In genomic region chr15:64613503-64613902, GRCm38 (mm10) we compare ENCODE assay signal across 15 mouse cellular contexts.
"Had no signal": no experiment of that assay in that cellular context is flagged by ENCODE, and none has a peak within 500 bp of the region (broad histone marks: within the 10 kb centered on the region; RNA-seq: fewer than 3 reads in every experiment).

No protein-coding gene starts in this region.

- H3K4me1 ChIP-seq: liver, embryonic 15.5 days; midbrain, embryonic 10.5 days; neural tube, embryonic 13.5 days had no signal

- H3K36me3 ChIP-seq: limb, embryonic 13.5 days; liver, embryonic 15.5 days; midbrain, embryonic 10.5 days; neural tube, embryonic 13.5 days had no signal

- H3K27me3 ChIP-seq: limb, embryonic 13.5 days; liver, embryonic 15.5 days; neural tube, embryonic 13.5 days had no signal

- H3K4me2 ChIP-seq: limb, embryonic 13.5 days; liver, embryonic 11.5 days; liver, embryonic 15.5 days; lung, embryonic 14.5 days; neural tube, embryonic 13.5 days had no signal

- H3K9me3 ChIP-seq: limb, embryonic 13.5 days; liver, embryonic 15.5 days; midbrain, embryonic 10.5 days; neural tube, embryonic 13.5 days had no signal

- H3K4me3 ChIP-seq: limb, embryonic 13.5 days; liver, embryonic 15.5 days; midbrain, embryonic 10.5 days; neural tube, embryonic 13.5 days had no signal

- H3K9ac ChIP-seq: limb, embryonic 13.5 days; liver, embryonic 15.5 days; lung, embryonic 14.5 days; neural tube, embryonic 13.5 days had no signal

- DNase-seq: kidney, postnatal 10 days; lung, embryonic 14.5 days; lung, postnatal 10 days; lung, postnatal 4 days; midbrain, embryonic 14.5 days; retina, postnatal 1 day; right cerebral cortex, postnatal 4 days; spleen, adult 18-20 months; thymus, adult 18-20 months; thymus, postnatal 14 days had no signal

- H3K27ac ChIP-seq: limb, embryonic 13.5 days; liver, embryonic 15.5 days; midbrain, embryonic 10.5 days; neural tube, embryonic 13.5 days had no signal
